Mouse (Mus musculus) midbrain, embryonic 14.5 days (tissue): ENCODE measurements around the gene Klhl36. TPM values are rescaled to one million over a fixed set of nuclear protein-coding genes. Genes with fewer than 3 reads are reported as not detected.

Experiments used
- polyA plus RNA-seq: library from polyadenylated mRNA; unstranded; fragments of >200 nt; fragmentation: Nextera tagmentation; extraction: Ambion mirVana; gene quantifications from 2 replicates; pipeline ENCODE4 v1.2.1, GENCODE M21; 2014

The Klhl36 gene
- polyA plus RNA-seq, 1 experiment from 2014 or later = 14.0 TPM

Other genes with a start within 250 kb of the Klhl36 start
- 0.21 and 0.32 TPM in 2 replicates for gene Adad2, start 249.5 kb upstream of the Klhl36 start, polyA plus RNA-seq
- 0.15 and 0.55 TPM in 2 replicates for gene Kcng4, start 226.6 kb upstream of the Klhl36 start, polyA plus RNA-seq
- gene Wfdc1, start 195.9 kb upstream of the Klhl36 start, polyA plus RNA-seq = 2.3 and 3.4 TPM in 2 replicates
- 0.08 and 0.11 TPM in 2 replicates for gene Atp2c2, start 162.3 kb upstream of the Klhl36 start, polyA plus RNA-seq
- 5.8 and 6.3 TPM in 2 replicates for gene Tldc1, start 83.8 kb upstream of the Klhl36 start, polyA plus RNA-seq
- 291 and 381 TPM in 2 replicates for gene Cotl1, start 21.7 kb upstream of the Klhl36 start, polyA plus RNA-seq
- gene Usp10, start 48.1 kb downstream of the Klhl36 start, polyA plus RNA-seq = 94.2 and 106 TPM in 2 replicates
- 4.1 and 4.7 TPM in 2 replicates for gene Gm20388, start 48.6 kb downstream of the Klhl36 start, polyA plus RNA-seq
- 0.66 and 1.1 TPM in 2 replicates for gene Crispld2, start 130.2 kb downstream of the Klhl36 start, polyA plus RNA-seq
- gene Zdhhc7, start 239.2 kb downstream of the Klhl36 start, polyA plus RNA-seq = 22.3 and 26.7 TPM in 2 replicates